Mouse (Mus musculus) gastrocnemius, postnatal 4 days (tissue): ENCODE measurements around the gene Bahcc1. TPM values are rescaled to one million over a fixed set of nuclear protein-coding genes. Genes with fewer than 3 reads are reported as not detected.

ENCODE experiments used
- DNase-seq, 2 experiments: peaks; one replicate each; pipeline ENCODE4 v3.0.0; 2021 to 2022; ENCODE audit warnings: low spot score in 2 of 2, mixed read lengths in 2 of 2
- long read RNA-seq, 2 experiments: library from polyadenylated mRNA; stranded (forward); transcript quantifications; one replicate each; pipeline ENCODE4 v2.0.0; 2021
- total RNA-seq, 2 experiments: library from RNA; stranded (reverse); gene quantifications; 2 replicates each; pipeline ENCODE4 v1.2.3; 2021

Gene Bahcc1
- 10 to 100 TPM; 13.6 to 15.1 TPM for total RNA-seq
- long read RNA-seq, experiment 1, partial matches to known transcripts: 5 of 8 reads
- long read RNA-seq, experiment 1, other reads (novel, unspliced or antisense): 3 of 8 reads
- long read RNA-seq, experiment 2, partial matches to known transcripts: 3 of 4 reads
- long read RNA-seq, experiment 2, other reads (novel, unspliced or antisense): 1 of 4 reads

DNA sequence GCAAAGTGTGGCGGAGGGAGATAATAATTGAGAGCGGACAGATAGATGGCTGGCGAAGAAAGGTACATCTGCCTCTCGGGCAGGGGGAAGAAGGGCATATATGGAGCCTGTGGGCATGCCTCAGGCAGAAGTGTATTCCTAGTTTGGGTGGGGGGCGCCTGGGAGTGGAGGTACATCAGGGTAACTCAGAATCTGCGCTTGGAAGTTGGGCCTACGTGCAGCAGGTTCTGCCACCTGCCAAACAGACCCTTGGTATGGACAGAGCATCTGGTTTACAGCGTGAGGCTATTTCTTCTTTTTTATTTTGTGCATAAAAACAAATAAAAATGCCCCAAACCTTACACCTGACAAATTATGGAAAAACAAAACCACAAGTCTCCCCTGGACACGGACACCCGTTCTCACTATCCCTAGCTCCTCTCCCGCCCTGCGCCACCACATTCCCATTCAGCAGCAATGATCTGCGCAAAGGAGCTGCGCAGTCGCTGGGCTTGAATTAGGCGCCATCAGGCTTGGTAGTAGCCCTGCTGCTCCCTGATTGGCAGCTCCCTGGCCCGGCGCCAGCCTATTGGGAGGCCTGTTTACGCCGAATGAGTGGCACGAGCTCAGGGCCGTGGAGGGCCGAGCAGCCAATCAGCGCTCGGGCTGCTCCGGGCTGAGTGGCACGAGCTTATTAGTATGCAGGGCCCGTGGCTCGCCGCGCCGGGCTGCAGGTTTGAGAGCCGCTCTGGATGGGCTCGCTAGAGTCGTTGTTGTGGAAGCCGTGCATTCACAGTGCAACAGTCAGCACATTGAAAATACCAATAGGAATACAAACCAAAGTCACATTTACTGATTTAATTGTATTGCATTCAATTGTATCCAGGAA is at the start of gene Bahcc1:
Bahcc1 (plus strand) TSS at position 718 of the 868 bp plus-strand sequence.
- peak; percentile 100 for DNase-seq

DNA sequence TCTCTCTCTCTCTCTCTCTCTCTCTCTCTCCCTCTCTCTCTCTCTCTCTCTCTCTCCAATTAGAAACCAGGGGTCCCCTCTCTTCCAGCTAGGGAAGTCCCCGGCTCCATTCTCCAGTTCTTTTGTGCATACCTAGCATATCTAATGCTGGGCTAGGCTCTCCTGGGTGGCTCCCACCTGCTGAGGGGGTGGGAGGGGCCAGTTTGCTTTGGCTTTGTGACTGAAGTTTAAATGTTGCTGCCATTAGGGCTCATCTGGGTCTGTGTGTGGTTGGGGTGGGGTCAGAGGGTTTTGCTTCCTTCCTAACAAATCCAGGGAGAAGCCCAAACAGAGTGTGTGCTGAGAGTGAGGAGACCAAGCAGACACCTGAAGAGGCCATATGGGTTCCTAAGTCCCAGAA is 49.6 kb upstream of the Bahcc1 start:
- DNase-seq: no peak

DNA sequence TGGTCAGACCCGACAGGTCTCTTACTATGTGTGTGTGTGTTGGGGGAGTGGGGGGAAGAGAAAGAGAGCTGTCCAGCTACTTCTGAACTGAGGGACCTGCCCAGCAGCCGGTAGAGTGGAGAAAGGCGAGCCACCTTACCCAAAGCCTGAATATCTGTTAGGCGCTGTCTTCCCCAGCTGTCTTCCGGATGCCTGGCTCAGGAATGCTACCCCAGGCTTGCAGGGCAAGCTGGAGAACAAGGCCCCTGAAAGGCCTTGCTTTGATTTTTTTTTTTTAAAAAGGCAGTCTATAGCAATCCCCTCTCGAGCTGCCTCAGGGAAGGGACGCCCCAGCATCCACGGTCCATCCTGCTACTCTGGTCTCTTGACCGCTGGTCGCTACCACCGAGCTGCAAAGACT is 49.0 kb upstream of the Bahcc1 start:
- DNase-seq: no peak

DNA sequence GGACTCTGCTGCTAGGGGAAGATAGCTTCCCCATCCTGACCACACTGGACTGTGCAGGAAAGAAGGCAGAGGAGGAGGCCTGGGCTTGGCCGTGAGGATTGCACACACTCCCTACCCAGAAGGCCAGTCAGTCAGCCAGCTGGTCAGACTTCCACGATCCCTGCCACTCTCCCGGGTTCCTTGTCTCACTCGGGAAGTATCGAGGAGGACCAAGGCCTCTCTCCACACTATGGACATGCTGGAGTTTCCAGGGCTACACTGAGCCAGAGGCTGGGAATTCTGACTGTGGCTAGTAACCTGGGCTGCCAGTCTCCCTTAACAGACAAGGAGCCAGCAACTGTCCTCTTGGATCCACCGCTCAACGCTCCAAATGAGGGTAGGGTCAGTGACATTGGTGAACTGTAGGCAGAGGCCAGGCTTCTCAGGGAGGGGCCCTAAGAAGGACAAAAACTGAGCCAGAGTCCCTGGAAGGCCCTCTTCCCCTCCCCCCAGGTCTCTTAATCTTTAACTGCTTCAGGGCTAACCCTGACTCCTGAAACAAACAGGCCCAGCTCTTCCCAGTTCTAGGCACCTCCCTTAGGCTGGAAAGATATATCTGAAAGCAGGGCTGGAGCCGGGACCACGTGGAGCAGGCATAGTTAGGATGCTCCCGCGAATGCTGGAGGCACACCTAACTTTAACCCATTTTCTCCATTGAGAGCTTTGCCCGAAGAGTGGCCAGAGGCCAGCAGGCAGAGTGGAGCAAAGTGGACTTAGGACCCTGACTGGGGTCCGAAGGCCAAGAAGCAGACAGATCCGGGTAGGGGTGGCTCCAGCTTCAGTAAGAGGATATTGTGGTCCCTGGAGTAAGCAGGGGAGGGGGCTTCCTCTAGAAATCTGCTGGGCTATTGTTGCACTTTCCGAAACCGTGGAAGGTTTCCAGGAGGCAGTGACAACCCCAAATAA is 48.1 kb upstream of the Bahcc1 start:
- DNase-seq: peak in 1 of 2 experiments; percentile 35

DNA sequence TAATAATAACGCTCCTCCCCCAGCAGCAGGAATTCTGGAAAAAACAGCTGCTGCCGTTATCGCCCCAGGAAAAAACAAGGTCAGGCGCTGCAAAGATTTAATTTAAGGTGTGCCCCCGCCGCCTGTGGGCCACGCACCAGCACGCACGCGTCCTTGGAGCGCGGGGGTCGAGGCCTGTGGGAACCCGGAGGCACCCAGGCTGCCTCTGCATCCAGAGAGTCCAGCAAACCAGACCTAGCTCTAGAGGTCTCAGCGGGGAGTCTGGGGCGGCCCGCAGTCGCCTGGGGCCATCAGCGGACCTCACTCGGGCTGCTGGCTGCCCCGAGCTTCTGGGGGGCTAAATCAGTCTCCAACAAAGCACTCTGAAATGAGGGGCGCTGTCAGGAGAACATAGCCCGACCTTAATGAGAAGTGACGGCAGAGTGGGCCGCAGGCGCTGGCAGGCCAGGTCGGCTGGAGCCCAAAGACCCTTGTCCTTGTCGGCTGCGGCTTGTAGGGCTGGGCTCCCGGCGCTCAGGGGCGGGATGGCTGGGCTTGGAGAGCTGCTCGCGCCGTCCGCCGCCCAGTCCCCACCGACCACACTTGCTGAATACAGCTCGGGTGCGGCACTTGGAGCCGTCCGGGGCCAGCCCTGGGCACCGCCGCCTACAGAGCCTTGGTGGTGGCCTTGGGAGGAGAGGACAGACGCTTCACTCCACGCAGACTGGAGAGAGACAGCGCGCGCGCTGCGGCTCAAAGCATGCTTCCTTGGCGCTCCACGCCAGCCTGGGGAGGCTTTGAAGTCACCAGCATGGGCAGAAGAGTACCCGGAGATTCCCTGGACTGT is 47.2 kb upstream of the Bahcc1 start:
- peak in 1 of 2 experiments; percentile 63 for DNase-seq

DNA sequence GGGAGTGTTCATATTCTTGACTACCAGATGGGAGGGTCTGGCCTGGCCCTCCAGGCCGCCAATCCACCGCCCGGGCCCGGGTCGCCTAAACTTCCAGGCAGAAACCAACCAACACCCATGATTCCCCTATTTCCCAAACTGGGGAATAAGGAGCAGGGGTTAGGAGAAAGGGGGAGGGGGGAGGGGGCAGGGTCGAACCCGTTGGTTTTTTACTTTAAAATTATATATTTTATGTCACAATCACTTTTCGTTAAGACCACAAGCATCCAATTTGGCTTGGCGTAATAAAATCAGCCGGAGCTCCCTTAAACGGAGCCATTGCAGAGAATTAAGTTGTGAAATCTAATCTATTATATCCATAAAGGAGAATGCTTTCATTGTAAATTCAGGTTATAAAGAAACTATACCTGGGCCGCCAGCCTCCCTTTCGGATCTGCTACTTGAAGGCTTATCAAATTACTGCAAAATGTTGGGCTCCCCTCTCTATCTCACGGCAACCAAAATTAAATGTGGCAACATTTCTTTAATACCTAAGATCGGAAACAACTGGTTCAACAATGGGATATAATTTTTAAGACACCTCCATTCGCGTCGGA is 46.5 kb upstream of the Bahcc1 start:
- no peak for DNase-seq

DNA sequence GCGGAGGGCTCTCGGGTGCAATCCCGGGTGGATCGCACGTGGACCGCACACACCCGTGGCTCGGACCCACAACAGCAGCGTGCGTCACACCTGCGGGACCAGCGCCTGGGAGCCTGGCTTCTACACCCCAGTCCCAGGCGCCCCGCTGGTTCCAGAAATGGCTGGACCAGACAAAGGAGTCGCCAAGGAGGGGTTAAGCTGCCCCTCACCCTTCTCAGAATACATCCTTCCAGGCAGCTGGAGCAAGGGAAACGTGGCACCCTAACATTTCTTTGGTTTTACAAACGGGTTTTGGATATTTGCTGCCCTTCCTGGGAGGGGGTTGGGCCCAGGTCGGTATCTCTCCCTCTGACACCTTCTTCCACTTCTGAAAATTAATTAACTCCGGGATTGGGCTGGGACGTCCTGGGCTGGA is 45.9 kb upstream of the Bahcc1 start:
- peak in 1 of 2 experiments; percentile 38 for DNase-seq

DNA sequence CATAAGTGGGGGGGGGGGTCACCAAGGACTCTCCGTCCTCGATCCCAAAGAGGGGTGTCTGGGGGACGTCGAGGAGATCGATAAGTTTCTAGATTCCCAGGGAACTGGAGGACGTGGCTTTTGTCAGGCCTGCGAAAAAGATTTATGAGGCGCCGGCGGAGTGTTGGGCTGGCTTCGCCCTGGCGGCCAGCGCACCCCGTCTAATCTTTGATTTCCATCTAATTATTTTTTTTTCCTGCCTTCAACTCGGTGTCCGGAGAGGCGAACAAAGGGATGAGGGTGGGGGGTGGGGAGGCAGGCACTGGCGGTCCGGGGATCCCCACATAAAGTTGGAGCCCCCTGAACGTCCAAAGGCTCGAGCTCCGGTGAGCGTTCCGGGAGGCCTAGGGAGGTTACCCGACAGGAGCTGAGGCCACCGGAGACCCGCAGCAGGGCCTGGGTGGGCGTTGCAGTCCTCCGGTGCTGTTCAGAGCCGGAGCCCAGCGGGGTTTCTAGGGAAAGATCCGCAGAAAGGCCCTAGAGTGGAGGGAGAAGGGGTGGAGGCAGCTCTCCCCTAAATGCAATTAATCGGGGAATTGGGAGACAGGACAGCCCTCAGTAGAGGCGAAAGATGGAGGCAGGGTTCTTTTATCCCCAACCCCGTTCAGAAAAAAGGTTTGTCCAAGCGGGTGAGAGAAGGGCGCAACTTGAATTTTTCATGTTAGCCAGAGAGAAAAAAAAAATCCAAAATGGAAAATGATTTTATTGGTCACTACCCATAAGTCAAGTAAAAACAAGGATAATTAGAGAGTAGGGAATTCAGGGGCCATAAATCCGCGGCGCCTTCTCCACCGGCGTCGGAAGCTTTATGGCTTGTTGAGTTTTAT is 45.3 kb upstream of the Bahcc1 start:
- DNase-seq: no peak

DNA sequence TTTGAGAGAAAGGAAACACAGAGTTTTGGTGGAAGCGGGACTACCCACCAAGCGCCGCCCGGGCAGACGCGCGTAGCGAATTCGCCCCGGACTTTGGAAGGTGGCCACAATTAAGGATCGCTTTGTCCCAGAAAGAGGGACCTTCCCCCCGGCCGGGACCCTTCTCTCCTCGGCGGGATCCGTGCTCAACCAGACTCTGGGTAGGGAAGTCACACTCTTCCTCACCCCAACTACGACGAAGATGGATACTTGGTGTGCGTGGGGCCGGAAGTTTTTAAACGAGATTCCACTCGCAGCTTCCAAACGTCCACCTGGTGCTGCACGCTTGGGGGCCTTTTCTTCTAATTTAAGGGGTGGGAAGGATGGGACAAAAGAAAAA is 44.7 kb upstream of the Bahcc1 start:
- DNase-seq: peak in 1 of 2 experiments; percentile 66

DNA sequence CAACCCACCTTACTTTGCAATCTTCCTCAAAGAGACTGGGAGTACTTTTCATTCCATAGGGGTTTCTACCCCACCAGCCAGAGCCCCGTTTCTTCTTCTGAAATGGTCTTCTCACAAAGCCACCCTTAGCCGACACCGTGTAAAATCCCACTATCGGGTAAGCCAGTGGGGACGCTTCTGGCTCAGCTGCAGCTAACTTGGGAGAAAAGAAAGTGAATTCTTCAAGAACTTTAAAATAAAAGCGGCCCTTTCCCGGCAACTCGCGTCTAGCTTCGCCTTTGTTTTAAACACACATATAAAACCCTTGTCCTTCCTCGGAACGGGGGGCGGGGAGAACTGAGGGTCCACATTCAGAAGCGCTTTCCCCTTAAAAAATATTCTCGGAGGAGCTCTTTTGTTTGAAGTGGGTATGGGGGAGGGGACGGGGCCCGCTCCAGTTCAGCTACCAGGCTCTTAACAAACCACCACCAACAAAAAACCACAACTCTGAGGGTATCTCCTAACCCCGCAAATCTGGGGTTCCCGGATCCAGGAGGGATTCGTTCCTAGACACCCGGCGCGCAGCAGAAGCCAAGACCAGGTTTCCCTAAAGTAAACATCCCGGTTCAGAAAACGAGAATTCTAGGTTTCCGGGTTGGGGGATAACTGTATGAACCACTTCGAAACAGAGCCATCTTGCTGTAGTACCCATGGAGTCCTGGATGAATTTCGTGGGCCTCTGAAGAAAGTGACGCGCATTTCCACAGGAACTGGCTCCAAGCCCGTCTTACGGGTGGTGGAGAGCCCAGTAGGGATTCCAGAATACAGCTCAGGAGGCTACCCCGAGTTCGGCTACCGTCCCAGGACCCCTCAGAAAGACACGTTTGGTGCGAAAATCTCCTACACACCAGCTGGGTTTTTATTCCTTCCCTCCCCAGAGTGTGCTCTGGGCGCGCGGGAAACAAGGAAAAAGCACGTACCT is 44.0 kb upstream of the Bahcc1 start:
- peak in 1 of 2 experiments; percentile 68 for DNase-seq

DNA sequence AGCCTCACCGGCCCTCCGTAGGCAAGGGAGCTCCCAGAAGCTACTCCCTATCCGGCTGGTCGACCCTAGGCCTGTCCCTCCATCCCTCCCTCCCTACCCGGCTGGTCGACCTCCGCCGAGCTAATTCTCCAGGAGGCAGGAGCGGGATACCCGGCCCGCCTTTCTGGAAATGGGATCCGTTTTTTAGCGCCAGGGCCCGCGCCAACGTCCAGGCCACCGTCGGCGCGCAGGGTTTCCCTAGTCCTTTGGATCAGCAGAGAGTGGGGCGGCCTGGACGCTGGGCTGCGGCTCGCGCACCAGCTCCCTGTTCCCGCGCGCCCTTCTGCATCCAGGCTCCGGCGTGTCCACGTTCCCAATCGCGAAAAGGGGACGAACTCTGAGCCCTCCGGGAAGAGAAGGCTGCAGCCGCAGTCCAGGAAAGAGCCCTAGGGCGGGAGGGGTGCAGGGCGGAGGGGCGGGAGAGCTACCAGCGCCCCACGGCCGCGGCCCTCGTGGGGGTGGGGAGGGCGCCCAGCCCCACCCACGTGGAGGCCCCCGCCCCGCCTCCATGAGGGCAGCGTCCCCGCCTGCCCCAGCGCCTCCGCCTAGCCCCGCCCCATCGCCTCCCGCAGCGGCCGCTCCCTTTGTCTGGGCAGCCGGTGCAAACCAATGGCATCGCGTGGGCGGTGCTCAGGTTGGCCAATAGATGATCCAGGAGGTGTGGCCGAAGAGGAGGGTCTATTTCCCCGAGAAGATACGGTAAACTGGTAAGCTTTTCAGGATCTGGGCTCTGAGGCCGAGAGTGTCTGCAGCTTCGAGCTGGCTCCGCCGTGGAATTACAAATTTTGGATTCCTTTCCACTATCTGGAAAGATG is 43.1 kb upstream of the Bahcc1 start:
- DNase-seq: peak; percentile 98 to 99

DNA sequence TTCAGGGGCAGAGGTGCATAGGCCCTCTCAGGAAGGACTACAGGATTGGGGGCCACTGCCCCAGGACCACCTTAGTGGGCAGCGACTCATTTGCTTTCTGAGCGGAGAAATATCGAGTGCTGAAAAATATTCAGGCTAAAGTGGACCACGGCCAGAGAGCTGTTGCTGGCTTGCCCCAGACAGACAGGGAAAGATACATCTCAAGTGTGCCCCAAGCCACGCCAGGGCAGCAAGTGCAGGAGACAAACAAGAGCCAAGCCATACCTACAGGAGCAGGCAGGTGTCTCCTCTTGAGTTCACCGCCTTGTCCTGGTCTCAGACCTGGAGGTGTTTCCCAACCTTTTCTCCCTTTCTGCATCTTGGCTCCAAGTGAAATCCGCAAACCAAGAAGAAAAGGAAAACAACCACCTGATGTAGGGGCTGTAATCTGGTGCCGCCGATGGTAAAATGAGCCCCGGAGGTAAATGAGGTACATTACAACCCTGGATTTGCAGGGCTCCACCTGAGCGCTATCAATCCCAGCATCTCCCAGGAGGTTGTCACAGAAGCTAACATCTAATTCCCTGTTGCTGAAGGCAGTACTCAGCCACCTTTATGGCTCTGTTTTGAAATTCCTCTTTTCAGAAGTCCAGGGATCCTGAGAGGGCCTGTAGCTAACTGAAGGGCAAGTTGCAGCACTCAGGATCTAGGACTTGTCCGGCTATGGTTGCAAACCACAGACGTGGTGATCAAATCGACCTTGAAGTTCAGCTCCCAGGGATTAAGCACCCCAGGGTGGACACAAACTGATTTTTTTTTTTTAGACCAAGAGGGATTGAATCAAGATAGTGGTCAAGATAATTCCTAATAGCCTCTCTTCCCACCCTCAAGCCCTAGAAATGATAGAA is 42.0 kb upstream of the Bahcc1 start:
- DNase-seq: no peak

DNA sequence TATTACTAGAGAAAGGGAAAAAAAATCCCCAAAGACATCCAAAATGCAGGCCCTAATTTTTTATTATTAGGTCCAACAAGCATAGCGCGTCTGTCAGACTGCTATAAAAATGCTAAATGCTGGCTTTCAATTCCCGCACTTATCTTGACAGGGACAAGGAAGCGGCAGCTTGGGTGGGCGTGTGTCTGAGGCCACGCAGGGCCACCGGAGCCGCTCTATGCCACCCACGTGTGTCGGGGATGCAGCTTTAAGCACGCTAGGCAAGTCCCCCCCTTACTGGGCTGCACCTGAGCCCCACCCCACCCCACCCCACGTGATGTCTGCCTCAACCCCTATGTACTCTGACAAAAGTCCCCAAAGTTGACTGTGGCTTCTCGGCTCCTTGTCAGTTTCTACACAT is 33.9 kb upstream of the Bahcc1 start:
- no peak for DNase-seq

DNA sequence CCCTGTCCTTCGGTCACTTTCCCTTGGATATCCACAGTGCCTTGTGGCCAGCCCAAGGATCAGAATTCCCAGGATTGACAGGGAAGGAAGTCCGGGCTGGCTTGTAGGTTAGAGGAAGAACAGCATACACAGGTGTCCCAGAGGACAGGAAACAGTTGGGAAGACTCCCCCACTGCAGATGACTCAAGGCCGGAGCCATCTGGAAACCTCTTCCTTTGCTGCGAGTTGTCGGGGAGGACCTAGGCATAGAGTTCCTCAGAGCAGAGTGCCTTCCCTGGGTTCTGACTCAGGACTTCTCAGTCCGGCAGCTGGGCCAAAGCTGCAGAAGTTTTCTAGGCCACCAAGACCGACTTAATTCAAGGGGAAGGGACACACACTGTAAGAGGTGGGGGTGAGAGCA is 33.0 kb upstream of the Bahcc1 start:
- DNase-seq: no peak

DNA sequence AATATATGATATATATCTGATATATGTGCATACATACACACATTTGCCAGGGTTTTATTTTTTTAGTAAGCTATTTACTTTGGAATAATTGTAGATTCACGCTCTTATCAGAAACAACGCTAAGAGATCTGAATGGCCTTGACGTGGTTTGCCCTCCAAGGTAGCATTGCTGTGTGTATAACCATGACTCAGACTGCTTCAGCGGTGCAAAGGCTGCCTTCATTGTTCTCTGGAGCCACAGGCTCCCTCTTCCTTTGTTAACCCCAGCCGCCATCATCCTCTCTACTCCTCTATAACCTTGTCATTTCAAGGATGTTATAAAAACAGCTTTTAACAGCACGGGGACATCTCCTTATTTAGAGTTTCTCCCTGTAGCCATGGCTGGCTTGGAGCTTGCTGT is 32.1 kb upstream of the Bahcc1 start:
- DNase-seq: no peak

DNA sequence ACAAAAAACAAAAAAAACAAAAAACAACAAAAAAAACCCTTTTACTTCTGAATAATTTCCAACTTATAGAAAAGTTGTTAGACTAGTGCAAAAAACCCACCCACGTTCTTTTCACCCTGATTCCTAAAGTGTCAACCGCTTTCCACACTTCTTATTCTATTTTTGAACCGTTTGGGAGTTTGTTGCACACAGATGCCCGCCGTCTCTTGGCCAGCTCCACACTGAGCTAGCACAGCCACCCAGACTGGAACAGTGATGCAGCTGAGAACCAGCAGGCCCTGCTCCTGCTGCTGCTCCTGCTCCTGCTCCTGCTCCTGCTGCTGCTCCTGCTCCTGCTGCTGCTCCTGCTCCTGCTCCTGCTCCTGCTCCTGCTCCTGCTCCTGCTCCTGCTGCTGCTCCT is 28.5 kb upstream of the Bahcc1 start:
- DNase-seq: no peak
